Mouse (Mus musculus) thymus, adult 2 months (tissue): ENCODE data around the gene Ccnd2.

Experiments used
- CTCF ChIP-seq: fragments of 200-500 bp; IDR thresholded peaks from 2 replicates; pipeline ENCODE4 v1.5.1; 2012; ENCODE audit warnings: mild to moderate bottlenecking, control low read depth, low read length, moderate library complexity, borderline replicate concordance; ENCODE audit not compliant: control insufficient read depth, poor library complexity, insufficient read depth; ENCODE audit errors: extremely low read depth
- POLR2A ChIP-seq: fragments of 200-500 bp; IDR thresholded peaks from 2 replicates; pipeline ENCODE4 v1.6.1; 2012; ENCODE audit warnings: mild to moderate bottlenecking, low read length, control low read depth, moderate library complexity; ENCODE audit not compliant: control insufficient read depth, poor library complexity, insufficient read depth; ENCODE audit errors: extremely low read depth

DNA sequence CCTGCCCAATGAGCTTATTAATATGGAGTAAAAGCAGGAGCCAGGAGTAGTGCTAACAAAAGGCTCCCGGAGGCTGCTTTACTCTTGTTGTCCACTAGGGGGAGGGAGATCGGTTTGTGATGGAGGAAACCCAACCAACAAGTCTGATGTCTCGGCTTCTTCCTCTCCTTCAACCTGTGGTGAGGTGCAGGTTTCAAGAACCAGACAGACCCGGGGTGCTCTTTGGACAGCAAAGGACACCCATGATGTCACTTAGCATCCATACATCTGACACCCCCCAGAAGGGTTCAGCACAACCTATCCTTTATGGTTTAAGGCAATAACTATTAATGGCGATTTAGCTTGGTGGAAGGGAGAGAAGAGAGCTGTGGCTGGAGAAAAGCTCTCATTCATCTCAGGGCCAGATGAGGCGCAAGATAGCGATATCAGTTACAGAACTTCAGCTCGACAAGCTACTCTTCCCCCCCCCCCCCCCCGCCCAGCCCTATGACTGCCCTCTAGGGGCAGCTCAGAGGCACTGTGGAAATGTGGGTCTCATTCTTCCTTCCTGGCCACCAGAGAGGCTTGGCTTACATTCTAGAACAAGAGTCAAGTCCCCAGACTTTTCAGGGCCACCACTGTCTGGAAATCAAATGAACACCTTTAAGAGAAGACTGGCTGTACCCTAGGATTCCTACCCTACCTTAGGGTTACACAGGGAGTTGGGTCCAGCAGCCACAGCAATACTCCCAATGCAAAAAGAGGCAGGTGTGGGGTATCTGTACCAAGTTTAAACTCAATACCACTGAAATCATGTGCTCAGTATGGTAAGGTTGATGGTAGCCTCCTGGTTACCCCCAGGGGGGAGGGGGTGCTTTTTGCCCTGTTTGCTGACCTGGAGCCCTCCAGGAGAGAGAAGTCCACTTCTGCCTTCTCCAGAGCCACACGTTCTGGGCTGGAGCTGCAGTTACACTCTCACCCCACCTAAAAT, 9.6 kb downstream of the Ccnd2 start:
- TF ChIP-seq CTCF: peak; percentile 26; the same call in 1 of the 2 replicates
- TF ChIP-seq POLR2A: no peak
